Comparison of ENCODE assay signal across 25 mouse cellular contexts in the genomic region with DNA sequence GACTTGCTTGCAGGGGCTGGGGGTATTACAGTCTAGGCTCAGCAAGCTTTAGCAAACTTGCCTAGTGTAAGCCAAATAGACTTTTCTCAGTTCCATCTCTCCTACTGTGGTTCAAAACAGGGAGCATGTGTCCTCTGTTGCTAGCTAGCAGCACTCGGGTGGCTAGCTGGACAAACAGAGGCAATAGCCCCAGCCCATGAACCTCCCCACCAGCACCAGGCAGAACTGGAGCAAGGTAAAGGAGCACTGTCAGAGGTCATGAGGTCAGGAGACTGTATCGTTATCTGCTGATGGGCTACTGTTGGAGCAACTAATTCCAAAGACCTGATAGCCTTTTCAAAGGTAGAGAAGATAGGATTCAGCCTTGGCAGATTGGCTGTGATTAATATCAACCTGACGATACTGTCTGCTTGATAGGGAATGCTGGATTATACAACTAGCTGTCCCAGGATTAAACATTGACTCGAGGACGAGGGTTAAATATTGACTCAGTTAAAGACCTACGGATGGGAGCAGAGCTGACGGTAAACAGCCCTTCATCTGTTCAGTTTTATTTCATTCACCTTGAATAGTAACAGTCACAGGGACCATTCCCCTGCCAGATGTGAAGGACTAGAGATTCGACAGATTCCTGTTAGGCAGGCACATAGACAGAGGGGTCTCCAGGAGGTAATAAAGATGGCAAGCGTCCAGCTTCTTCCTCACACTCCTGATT. TPM values are rescaled to one million over a fixed set of nuclear protein-coding genes. Genes with fewer than 3 reads are reported as not detected.
DNase-seq lines count a peak whose midpoint lies in the region; ATAC-seq lines count a peak whose summit lies in the region.
"Had no signal": no experiment of that assay in that cellular context is flagged by ENCODE, and none has a peak within 500 bp of the region (broad histone marks: within the 10 kb centered on the region; RNA-seq: fewer than 3 reads in every experiment).

No protein-coding gene starts in this region.

- no peaks in the 10 kb centered on the region for H3K27me3 ChIP-seq in kidney, embryonic 14.5 days (ENCODE audit: control insufficient read depth, insufficient read depth, low read length)
- H3K27me3 ChIP-seq in liver, embryonic 16.5 days (ENCODE audit: control insufficient read depth, insufficient read depth, low read depth, low read length): no peaks in the 10 kb centered on the region
- H3K27me3 ChIP-seq in midbrain, embryonic 13.5 days: no peaks in the 10 kb centered on the region
- H3K27me3 ChIP-seq: forebrain, embryonic 12.5 days; hindbrain, embryonic 13.5 days; midbrain, embryonic 12.5 days had no signal

- no peaks in the 10 kb centered on the region for H3K36me3 ChIP-seq in kidney, embryonic 14.5 days (ENCODE audit: control insufficient read depth, insufficient read depth, low read length)
- no peaks in the 10 kb centered on the region for H3K36me3 ChIP-seq in liver, embryonic 16.5 days (ENCODE audit: control insufficient read depth, insufficient read depth)
- no peaks in the 10 kb centered on the region for H3K36me3 ChIP-seq in midbrain, embryonic 13.5 days
- H3K36me3 ChIP-seq: forebrain, embryonic 12.5 days; G1E; heart, embryonic 10.5 days; hindbrain, embryonic 13.5 days; midbrain, embryonic 12.5 days had no signal

- no peaks in the 10 kb centered on the region for H3K4me1 ChIP-seq in kidney, embryonic 14.5 days (ENCODE audit: control insufficient read depth, insufficient read depth, low read length)
- H3K4me1 ChIP-seq in liver, embryonic 16.5 days (ENCODE audit: control insufficient read depth, low read depth, low read length): peaks cover 2% of the 10 kb centered on the region; the same call in 1 of the 2 replicates
- H3K4me1 ChIP-seq in midbrain, embryonic 13.5 days (replicated peaks): no peaks in the 10 kb centered on the region
- H3K4me1 ChIP-seq: forebrain, embryonic 12.5 days; heart, embryonic 10.5 days; hindbrain, embryonic 13.5 days; midbrain, embryonic 12.5 days had no signal

- H3K9me3 ChIP-seq in kidney, embryonic 14.5 days (ENCODE audit: control insufficient read depth, low read length): no peaks in the 10 kb centered on the region
- no peaks in the 10 kb centered on the region for H3K9me3 ChIP-seq in liver, embryonic 16.5 days (replicated peaks; ENCODE audit: control insufficient read depth, low read length)
- no peaks in the 10 kb centered on the region for H3K9me3 ChIP-seq in midbrain, embryonic 13.5 days
- H3K9me3 ChIP-seq: forebrain, embryonic 12.5 days; G1E; heart, embryonic 10.5 days; hindbrain, embryonic 13.5 days; midbrain, embryonic 12.5 days had no signal

- H3K9ac ChIP-seq in kidney, embryonic 14.5 days (ENCODE audit: low read depth, low read length): no peak overlapping the region
- no peak overlapping the region for H3K9ac ChIP-seq in liver, embryonic 16.5 days (ENCODE audit: low read depth, low read length)
- no peak overlapping the region for H3K9ac ChIP-seq in midbrain, embryonic 13.5 days (replicated peaks)
- H3K9ac ChIP-seq: forebrain, embryonic 12.5 days; hindbrain, embryonic 13.5 days; midbrain, embryonic 12.5 days had no signal

- WGBS in kidney, embryonic 14.5 days: 66% methylated on average over 9 of the region's 9 CpGs
- WGBS in liver, embryonic 16.5 days (ENCODE audit: insufficient replicate concordance): 52% methylated on average over 9 of the region's 9 CpGs
- WGBS in midbrain, embryonic 13.5 days: 92% methylated on average over 9 of the region's 9 CpGs

- H3K4me2 ChIP-seq in kidney, embryonic 14.5 days (replicated peaks; ENCODE audit: low read depth, low read length): no peak overlapping the region
- no peak overlapping the region for H3K4me2 ChIP-seq in liver, embryonic 16.5 days (ENCODE audit: low read depth, low read length)
- no peak overlapping the region for H3K4me2 ChIP-seq in midbrain, embryonic 13.5 days (replicated peaks)
- H3K4me2 ChIP-seq: forebrain, embryonic 12.5 days; hindbrain, embryonic 13.5 days; midbrain, embryonic 12.5 days had no signal

- no peak overlapping the region for H3K4me3 ChIP-seq in kidney, embryonic 14.5 days (ENCODE audit: low read length)
- no peak overlapping the region for H3K4me3 ChIP-seq in liver, embryonic 16.5 days (ENCODE audit: low read depth, low read length)
- H3K4me3 ChIP-seq in midbrain, embryonic 13.5 days (replicated peaks): no peak overlapping the region
- H3K4me3 ChIP-seq: forebrain, embryonic 12.5 days; heart, embryonic 10.5 days; hindbrain, embryonic 13.5 days; midbrain, embryonic 12.5 days had no signal

- no peak for ATAC-seq in kidney, embryonic 14.5 days (ENCODE audit: low FRiP score, low TSS enrichment)
- peak; percentile 86 for ATAC-seq in liver, embryonic 16.5 days (ENCODE audit: low read depth)
- no peak for ATAC-seq in midbrain, embryonic 13.5 days
- ATAC-seq: CD4-positive, CD25-positive, alpha-beta regulatory T cell, adult 4 months had no signal

- peak; percentile 82 for DNase-seq in kidney, adult 11 months
- peak; percentile 52 to 90 for DNase-seq in kidney, postnatal 36 days
- no peak for DNase-seq in right cerebral cortex, postnatal 10 days (ENCODE audit: low spot score in 2 of 2)
- DNase-seq in left cerebral cortex, adult 8-10 months (ENCODE audit: low spot score in 2 of 2): no peak
- no peak for DNase-seq in embryo, embryonic 10.5 days (ENCODE audit: low spot score)
- DNase-seq: cerebellum, adult 9-11 months; embryo, embryonic 11 days; gastrocnemius, postnatal 25 days; heart, postnatal 14 days; layer of hippocampus, postnatal 36 days; lung, adult 2 months; spleen, adult 18-20 months; thymus, postnatal 36 days had no signal

- no peak overlapping the region; the same call in 1 of the 2 replicates for H3K27ac ChIP-seq in kidney, embryonic 14.5 days (ENCODE audit: low read depth, low read length)
- peak overlapping the region; percentile 76 for H3K27ac ChIP-seq in liver, embryonic 16.5 days (ENCODE audit: low read length)
- no peak overlapping the region for H3K27ac ChIP-seq in midbrain, embryonic 13.5 days
- H3K27ac ChIP-seq: forebrain, embryonic 12.5 days; heart, embryonic 10.5 days; hindbrain, embryonic 13.5 days; midbrain, embryonic 12.5 days had no signal

RNA-seq across cellular contexts. Expression of a gene that starts 4.4 kb away (rescaled TPM):
- not detected in 2 replicates for polyA plus RNA-seq in kidney, embryonic 14.5 days (2014; fragmentation: Nextera tagmentation; extraction: Ambion mirVana)
- polyA plus RNA-seq in liver, embryonic 16.5 days (2015; fragmentation: Nextera tagmentation; extraction: Ambion mirVana): 0.48 and 0.50 TPM in 2 replicates
- total RNA-seq in left cerebral cortex, adult 8-10 months (2022): under 1 TPM in 1 of 4 experiments, not detected in 3; 0.09 TPM
- not detected in 2 replicates for polyA plus RNA-seq in midbrain, embryonic 13.5 days (2015; fragmentation: Nextera tagmentation; extraction: Ambion mirVana)
- total RNA-seq: gastrocnemius, postnatal 25 days; layer of hippocampus, postnatal 36 days; left cerebral cortex, postnatal 36 days had no signal
- polyA plus RNA-seq: forebrain, embryonic 12.5 days; G1E; heart, embryonic 10.5 days; hindbrain, embryonic 13.5 days; midbrain, embryonic 12.5 days had no signal

RNA-seq across cellular contexts. Expression of a gene that starts 21.4 kb away (rescaled TPM):
- polyA plus RNA-seq in kidney, embryonic 14.5 days (2014; fragmentation: Nextera tagmentation; extraction: Ambion mirVana): not detected in 2 replicates
- polyA plus RNA-seq in liver, embryonic 16.5 days (2015; fragmentation: Nextera tagmentation; extraction: Ambion mirVana): not detected in 2 replicates
- total RNA-seq in left cerebral cortex, adult 8-10 months (2022): not detected
- not detected in 2 replicates for polyA plus RNA-seq in midbrain, embryonic 13.5 days (2015; fragmentation: Nextera tagmentation; extraction: Ambion mirVana)
- total RNA-seq: adrenal gland, postnatal 4 days; G1E; gastrocnemius, postnatal 25 days; layer of hippocampus, postnatal 36 days; left cerebral cortex, postnatal 36 days; neutrophil, adult 5-6 weeks had no signal
- polyA plus RNA-seq: forebrain, embryonic 12.5 days; G1E; heart, embryonic 10.5 days; hindbrain, embryonic 13.5 days; midbrain, embryonic 12.5 days had no signal

RNA-seq across cellular contexts. Expression of a gene that starts 43.4 kb away (rescaled TPM):
- polyA plus RNA-seq in kidney, embryonic 14.5 days (2014; fragmentation: Nextera tagmentation; extraction: Ambion mirVana): not detected in 2 replicates
- not detected in 2 replicates for polyA plus RNA-seq in liver, embryonic 16.5 days (2015; fragmentation: Nextera tagmentation; extraction: Ambion mirVana)
- total RNA-seq in left cerebral cortex, adult 8-10 months (2022): under 1 TPM in 1 of 4 experiments, not detected in 3; 0.88 TPM
- not detected in 2 replicates for polyA plus RNA-seq in midbrain, embryonic 13.5 days (2015; fragmentation: Nextera tagmentation; extraction: Ambion mirVana)
- total RNA-seq: G1E; gastrocnemius, postnatal 25 days; layer of hippocampus, postnatal 36 days had no signal
- polyA plus RNA-seq: forebrain, embryonic 12.5 days; G1E had no signal

Comparison
In these comparisons a context has a peak if more than half of its experiments do, and no peak if none do; other contexts are left out.
1. DNase-seq: peak in kidney, adult 11 months (single experiment) and kidney, postnatal 36 days (2 of 2); none in right cerebral cortex, postnatal 10 days (0 of 2), left cerebral cortex, adult 8-10 months (0 of 2) and embryo, embryonic 10.5 days (single experiment).